Mouse (Mus musculus): ENCODE results near the gene Ppef2.
"Not testable (repeated sequence)": the region's sequence is repeated elsewhere in the genome, so short reads cannot be mapped to it uniquely, and the experiment has no call there.

The Ppef2 gene

DNA sequence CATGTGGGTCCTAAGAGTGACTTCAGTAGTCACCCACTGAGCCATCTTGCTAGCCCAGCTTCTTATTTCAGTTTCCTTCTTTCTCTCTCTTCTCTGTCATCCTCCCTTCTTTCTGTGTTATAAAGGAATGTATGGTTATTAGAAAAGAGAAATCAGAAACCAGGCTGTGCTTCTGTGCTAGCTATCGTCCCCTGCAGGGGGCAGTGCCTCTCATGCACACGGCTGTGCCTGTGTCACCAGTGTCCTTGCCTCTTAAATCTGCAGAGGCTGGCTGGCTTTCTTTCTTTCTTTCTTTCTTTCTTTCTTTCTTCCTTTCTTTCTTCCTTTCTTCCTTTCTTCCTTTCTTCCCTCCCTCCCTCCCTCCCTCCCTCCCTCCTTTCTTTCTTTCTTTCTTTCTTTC lies 60.4 kb downstream of the Ppef2 start:
- not testable (repeated sequence) for DNase-seq (ENCODE audit: extremely low spot score)

DNA sequence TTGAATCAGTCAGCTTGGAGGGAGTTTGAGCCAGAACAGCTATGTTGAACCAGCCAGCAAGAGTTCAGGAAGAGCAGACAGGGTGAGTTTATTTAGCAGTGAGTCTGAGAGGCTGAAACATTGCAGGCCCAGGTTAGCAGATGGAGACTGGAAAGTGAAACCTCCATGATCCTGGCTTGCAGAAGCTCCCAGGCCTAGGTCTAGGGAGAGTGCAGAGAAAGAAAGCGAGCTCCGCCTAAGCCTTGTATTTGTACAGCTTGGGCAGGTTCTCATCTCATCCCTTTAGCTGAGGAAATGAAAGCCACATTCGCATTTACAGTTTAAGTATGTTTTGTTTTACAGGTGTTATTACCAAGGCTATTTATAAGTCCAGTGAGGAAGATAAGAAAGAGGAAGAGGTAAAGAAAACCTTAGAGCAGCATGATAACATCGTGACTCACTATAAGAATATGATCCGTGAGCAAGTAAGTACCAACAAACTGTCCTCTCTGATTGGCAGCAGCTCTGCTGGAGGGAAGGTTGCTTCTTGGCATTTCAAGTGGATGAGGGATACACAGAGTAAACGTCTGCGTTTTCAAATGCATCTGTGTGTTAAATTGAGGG lies 67.1 kb downstream of the Ppef2 start:
- DNase-seq (ENCODE audit: extremely low spot score) = no peak

- no peak for DNase-seq (ENCODE audit: extremely low spot score)
Observed at GRCm38 (mm10) chr5:92183071-92183830, 72.8 kb downstream of the Ppef2 start.

Data from embryo, embryonic 9.5 days (tissue).